27 mouse cellular contexts compared by ENCODE assay signal in genomic region chr8:84211881-84212563, GRCm38 (mm10). TPM values are rescaled to one million over a fixed set of nuclear protein-coding genes. Genes with fewer than 3 reads are reported as not detected.
DNase-seq lines count a peak whose midpoint lies in the region; ATAC-seq and TF ChIP-seq lines count a peak whose summit lies in the region.
"Had no signal": no experiment of that assay in that cellular context is flagged by ENCODE, and none has a peak within 500 bp of the region (broad histone marks: within the 10 kb centered on the region; RNA-seq: fewer than 3 reads in every experiment).

No protein-coding gene starts in this region.

- no peak for TF ChIP-seq CTCF in E14TG2a.4 (conservative IDR thresholded peaks at IDR 0.05; ENCODE audit: low read length)

- H3ac ChIP-seq in myocyte (ENCODE audit: control insufficient read depth, insufficient read length) = no peak overlapping the region

- H3K9ac ChIP-seq in limb, embryonic 15.5 days = no peak overlapping the region
- H3K9ac ChIP-seq: embryonic facial prominence, embryonic 13.5 days; embryonic facial prominence, embryonic 15.5 days; forebrain, embryonic 12.5 days had no signal

- DNase-seq in heart, adult 11 months = peak; percentile 94
- DNase-seq in heart, postnatal 4 days = no peak
- no peak for DNase-seq in limb, embryonic 10.5 days (ENCODE audit: low spot score)
- no peak for DNase-seq in cerebellum, adult 11-12 months
- DNase-seq: adrenal gland, adult 8-10 months; adrenal gland, postnatal 14 days; adrenal gland, postnatal 36 days; cerebellum, adult 18-20 months; cerebellum, adult 8-10 months; cerebellum, adult 9-11 months; cerebellum, postnatal 14 days; cerebellum, postnatal 36 days; embryo, embryonic 11 days had no signal

- H3K79me2 ChIP-seq in myocyte (ENCODE audit: control insufficient read depth, insufficient read depth) = peaks cover 15% of the 10 kb centered on the region

- peaks cover 32% of the 10 kb centered on the region for H3K4me1 ChIP-seq in limb, embryonic 15.5 days
- H3K4me1 ChIP-seq in limb, embryonic 10.5 days = peaks cover 25% of the 10 kb centered on the region
- H3K4me1 ChIP-seq in E14TG2a.4 (replicated peaks; ENCODE audit: low read depth, low read length) = peaks cover 57% of the 10 kb centered on the region

- peaks cover 93% of the 10 kb centered on the region for H3K36me3 ChIP-seq in limb, embryonic 15.5 days
- H3K36me3 ChIP-seq in limb, embryonic 10.5 days = peaks cover 91% of the 10 kb centered on the region
- peaks cover 86% of the 10 kb centered on the region for H3K36me3 ChIP-seq in E14TG2a.4 (ENCODE audit: insufficient read depth, low read length)
- peaks cover 19% of the 10 kb centered on the region for H3K36me3 ChIP-seq in myocyte (ENCODE audit: control insufficient read depth, insufficient read depth)

- peak; percentile 44 for TF ChIP-seq POLR2A in myocyte (IDR thresholded peaks at IDR 0.05; ENCODE audit: insufficient read length, low read depth)

- H3K27ac ChIP-seq in limb, embryonic 15.5 days = peak overlapping the region; percentile 7; the same call in 1 of the 2 replicates
- no peak overlapping the region for H3K27ac ChIP-seq in limb, embryonic 10.5 days
- H3K27ac ChIP-seq: embryonic facial prominence, embryonic 13.5 days; embryonic facial prominence, embryonic 15.5 days; forebrain, embryonic 10.5 days; forebrain, embryonic 12.5 days had no signal

- ATAC-seq in limb, embryonic 15.5 days (ENCODE audit: insufficient number of reproducible peaks, low FRiP score, low TSS enrichment, low read depth) = no peak
- ATAC-seq: activated CD4-positive, CD25-positive, alpha-beta regulatory T cell, adult 4 months; forebrain, embryonic 14.5 days; forebrain, embryonic 16.5 days; Patski had no signal

- H3K4me2 ChIP-seq in limb, embryonic 15.5 days = no peak overlapping the region
- no peak overlapping the region for H3K4me2 ChIP-seq in myocyte (ENCODE audit: low read depth)
- H3K4me2 ChIP-seq: embryonic facial prominence, embryonic 13.5 days; embryonic facial prominence, embryonic 15.5 days; forebrain, embryonic 12.5 days had no signal

- no peaks in the 10 kb centered on the region for H3K27me3 ChIP-seq in limb, embryonic 15.5 days
- H3K27me3 ChIP-seq in limb, embryonic 10.5 days (ENCODE audit: low read depth, poor library complexity, severe bottlenecking) = no peaks in the 10 kb centered on the region
- H3K27me3 ChIP-seq in E14TG2a.4 (ENCODE audit: insufficient read depth, low read length) (no peaks in the 10 kb centered on the region), myocyte (ENCODE audit: control insufficient read depth, insufficient read depth, insufficient read length) (no peaks in the 10 kb centered on the region)
- H3K27me3 ChIP-seq: embryonic facial prominence, embryonic 13.5 days; embryonic facial prominence, embryonic 15.5 days; forebrain, embryonic 12.5 days; Patski had no signal

- no peak overlapping the region for H3K4me3 ChIP-seq in limb, embryonic 15.5 days
- no peak overlapping the region for H3K4me3 ChIP-seq in limb, embryonic 10.5 days
- H3K4me3 ChIP-seq in E14TG2a.4 (replicated peaks; ENCODE audit: low read length) (0 out of 2 replicates have a peak overlapping the region, but pooled peaks have one; percentile 32), myocyte (no peak overlapping the region)
- H3K4me3 ChIP-seq: embryonic facial prominence, embryonic 13.5 days; embryonic facial prominence, embryonic 15.5 days; erythroblast, embryonic 14.5 days; forebrain, embryonic 10.5 days; forebrain, embryonic 12.5 days had no signal

- no peaks in the 10 kb centered on the region for H3K9me3 ChIP-seq in limb, embryonic 15.5 days
- H3K9me3 ChIP-seq in limb, embryonic 10.5 days (replicated peaks) = no peaks in the 10 kb centered on the region
- H3K9me3 ChIP-seq in E14TG2a.4 (ENCODE audit: low read length) = no peaks in the 10 kb centered on the region
- H3K9me3 ChIP-seq: embryonic facial prominence, embryonic 13.5 days; embryonic facial prominence, embryonic 15.5 days; forebrain, embryonic 10.5 days; forebrain, embryonic 12.5 days; G1E had no signal

- WGBS in limb, embryonic 15.5 days = 88% methylated on average over 31 of the region's 31 CpGs
- 93% methylated on average over 31 of the region's 31 CpGs for WGBS in limb, embryonic 10.5 days

TF ChIP-seq in myocyte, 11 proteins besides CTCF, POLR2A, EP300 and RAD21:
- no peak for TF ChIP-seq MYOG (IDR thresholded peaks at IDR 0.05; ENCODE audit: control insufficient read depth in 1 of 3, insufficient read depth in 1 of 3, insufficient read length in 2 of 3, low read depth in 2 of 3)
- no peak for TF ChIP-seq E2F4 (IDR thresholded peaks at IDR 0.05; ENCODE audit: insufficient read depth)
- no peak for TF ChIP-seq SRF (IDR thresholded peaks at IDR 0.05; ENCODE audit: control insufficient read depth, insufficient read length, low read depth)
- TF ChIP-seq POLR2AphosphoS2 (IDR thresholded peaks at IDR 0.05; ENCODE audit: insufficient read length, low read depth) = peak; percentile 87
- no peak for TF ChIP-seq TCF12 (IDR thresholded peaks at IDR 0.05; ENCODE audit: insufficient read depth, poor library complexity, severe bottlenecking)
- no peak for TF ChIP-seq CEBPB (IDR thresholded peaks at IDR 0.05; ENCODE audit: insufficient read depth, poor library complexity, severe bottlenecking)
- TF ChIP-seq MYOD1 (IDR thresholded peaks at IDR 0.05; ENCODE audit: control insufficient read depth in 1 of 3, insufficient read length in 2 of 3, low read depth in 2 of 3) = no peak
- TF ChIP-seq USF1 (IDR thresholded peaks at IDR 0.05; ENCODE audit: low read depth) = no peak

RNA-seq across cellular contexts. Expression of gene Zswim4, which starts 24.8 kb away (rescaled TPM):
- total RNA-seq in heart, postnatal 4 days (2021) = 10 to 100 TPM; 12.8 to 13.8 TPM
- 13.5 and 15.1 TPM in 2 replicates for polyA plus RNA-seq in limb, embryonic 15.5 days (2015; fragmentation: Nextera tagmentation; extraction: Ambion mirVana)
- 40.1 and 44.4 TPM in 2 replicates for polyA plus RNA-seq in limb, embryonic 10.5 days (2016; fragmentation: Nextera tagmentation; extraction: Ambion mirVana)
- polyA plus RNA-seq in myocyte (2012; fragmentation: generic; extraction: Trizol) = 12.7 TPM

RNA-seq across cellular contexts. Expression of gene Nanos3, which starts 27.0 kb away (rescaled TPM):
- 1 to 10 TPM; 3.6 to 4.3 TPM for total RNA-seq in heart, postnatal 4 days (2021)
- polyA plus RNA-seq in limb, embryonic 15.5 days (2015; fragmentation: Nextera tagmentation; extraction: Ambion mirVana) = 1.8 and 3.0 TPM in 2 replicates
- 3.1 and 3.2 TPM in 2 replicates for polyA plus RNA-seq in limb, embryonic 10.5 days (2016; fragmentation: Nextera tagmentation; extraction: Ambion mirVana)
- 1.2 TPM for polyA plus RNA-seq in myocyte (2012; fragmentation: generic; extraction: Trizol)
- total RNA-seq: common myeloid progenitor, adult 5-6 weeks; G1E had no signal
- polyA plus RNA-seq: erythroblast, embryonic 14.5 days; G1E had no signal

RNA-seq across cellular contexts. Expression of gene D8Ertd738e, which starts 37.5 kb away (rescaled TPM):
- 100 to 1,000 TPM; 218 to 233 TPM for total RNA-seq in heart, postnatal 4 days (2021)
- polyA plus RNA-seq in limb, embryonic 15.5 days (2015; fragmentation: Nextera tagmentation; extraction: Ambion mirVana) = 309 and 325 TPM in 2 replicates
- 420 and 449 TPM in 2 replicates for polyA plus RNA-seq in limb, embryonic 10.5 days (2016; fragmentation: Nextera tagmentation; extraction: Ambion mirVana)
- polyA plus RNA-seq in myocyte (2012; fragmentation: generic; extraction: Trizol) = 232 TPM

RNA-seq across cellular contexts. Expression of gene Mri1, which starts 45.1 kb away (rescaled TPM):
- 10 to 100 TPM; 14.4 to 19.2 TPM for total RNA-seq in heart, postnatal 4 days (2021)
- 62.0 and 65.5 TPM in 2 replicates for polyA plus RNA-seq in limb, embryonic 15.5 days (2015; fragmentation: Nextera tagmentation; extraction: Ambion mirVana)
- 75.0 and 83.0 TPM in 2 replicates for polyA plus RNA-seq in limb, embryonic 10.5 days (2016; fragmentation: Nextera tagmentation; extraction: Ambion mirVana)
- polyA plus RNA-seq in myocyte (2012; fragmentation: generic; extraction: Trizol) = 22.8 TPM

RNA-seq across cellular contexts. Expression of gene Ccdc130, which starts 58.2 kb away (rescaled TPM):
- total RNA-seq in heart, postnatal 4 days (2021) = 10 to 100 TPM; 11.0 to 16.2 TPM
- 18.8 and 20.6 TPM in 2 replicates for polyA plus RNA-seq in limb, embryonic 15.5 days (2015; fragmentation: Nextera tagmentation; extraction: Ambion mirVana)
- polyA plus RNA-seq in limb, embryonic 10.5 days (2016; fragmentation: Nextera tagmentation; extraction: Ambion mirVana) = 15.0 and 22.9 TPM in 2 replicates
- 28.9 TPM for polyA plus RNA-seq in myocyte (2012; fragmentation: generic; extraction: Trizol)
